Mouse (Mus musculus): Measurements from ENCODE around the gene Iqcc. TPM values are rescaled to one million over a fixed set of nuclear protein-coding genes. Genes with fewer than 3 reads are reported as not detected.

Iqcc gene
- polyA plus RNA-seq, 1 experiment = 24.7 TPM

DNA sequence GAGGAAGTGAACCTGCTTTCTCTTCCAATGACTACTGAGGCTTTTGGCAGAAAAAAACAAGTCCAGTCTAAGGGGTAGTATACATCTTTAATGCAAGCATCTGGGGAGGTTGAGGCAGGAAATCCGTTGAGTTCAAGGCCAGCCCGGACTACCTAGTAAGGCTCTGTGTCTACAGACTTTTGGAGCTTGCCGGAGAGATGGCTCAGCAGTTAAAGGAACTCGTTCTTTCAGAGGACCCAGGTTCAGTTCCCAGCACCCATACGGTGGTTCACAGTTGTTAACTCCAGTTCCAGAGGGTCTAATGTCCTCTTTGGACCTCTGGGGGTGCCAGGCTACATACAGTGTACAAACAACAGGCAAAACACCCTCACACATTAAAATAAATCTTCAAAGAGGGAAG lies 868 bp downstream of the Iqcc start:
- H3K27ac ChIP-seq (ENCODE audit: insufficient read depth, low read length) = no peak overlapping the region
- H3K9ac ChIP-seq (ENCODE audit: low read depth, poor library complexity, severe bottlenecking) = peak overlapping the region; percentile 76
- no peaks in the 10 kb centered on the region for H3K27me3 ChIP-seq (ENCODE audit: control insufficient read depth, insufficient read depth, low read length, poor library complexity, severe bottlenecking)
- peak overlapping the region; percentile 85 for H3K4me3 ChIP-seq (ENCODE audit: low read depth, low read length)
- no peaks in the 10 kb centered on the region for H3K36me3 ChIP-seq (ENCODE audit: control insufficient read depth, insufficient read depth, low read length, poor library complexity, severe bottlenecking)
- H3K9me3 ChIP-seq (replicated peaks; ENCODE audit: control insufficient read depth, insufficient read depth, low read length, poor library complexity, severe bottlenecking) = no peaks in the 10 kb centered on the region
- TF ChIP-seq EP300 (IDR thresholded peaks at IDR 0.05; ENCODE audit: insufficient read depth, low read depth, low read length) (no peak), POLR2A (IDR thresholded peaks at IDR 0.05; ENCODE audit: insufficient read depth, low read length) (no peak), CTCF (IDR thresholded peaks at IDR 0.05; ENCODE audit: low read depth, low read length) (no peak)
- peaks cover 2% of the 10 kb centered on the region for H3K4me1 ChIP-seq (ENCODE audit: control insufficient read depth, insufficient read depth, low read length)

DNA sequence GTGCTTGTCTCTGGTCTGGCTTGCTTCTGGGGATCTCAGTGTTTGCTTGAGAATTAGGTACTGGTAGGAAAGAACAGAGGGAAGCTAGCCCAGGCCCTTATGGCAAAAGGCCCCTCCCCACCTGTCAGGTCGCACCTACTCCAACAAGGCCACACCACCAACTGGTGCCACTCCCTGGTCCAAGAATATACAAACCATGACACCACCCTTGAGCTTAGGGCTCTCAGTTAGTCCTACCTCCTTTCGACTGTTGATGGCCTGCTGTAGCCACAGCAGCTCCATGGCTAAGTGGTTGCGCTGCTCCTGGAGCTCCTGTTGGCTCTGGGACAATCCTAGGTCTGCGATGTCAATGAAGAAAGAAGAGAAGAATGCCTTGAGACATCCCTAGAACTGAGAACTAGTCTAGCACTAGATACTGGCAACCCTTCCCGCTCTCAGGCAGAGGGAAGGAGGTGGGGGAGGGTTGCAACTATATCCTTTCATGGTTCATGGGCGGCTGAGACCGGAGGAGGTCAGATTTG lies 1.7 kb downstream of the Iqcc start:
- Histone ChIP-seq H3K9me3 (replicated peaks; ENCODE audit: control insufficient read depth, insufficient read depth, low read length, poor library complexity, severe bottlenecking) (no peaks in the 10 kb centered on the region), H3K36me3 (ENCODE audit: control insufficient read depth, insufficient read depth, low read length, poor library complexity, severe bottlenecking) (no peaks in the 10 kb centered on the region), H3K4me1 (ENCODE audit: control insufficient read depth, insufficient read depth, low read length) (no peaks in the 10 kb centered on the region), H3K9ac (ENCODE audit: low read depth, poor library complexity, severe bottlenecking) (no peak overlapping the region), H3K4me3 (ENCODE audit: low read depth, low read length) (no peak overlapping the region), H3K27ac (ENCODE audit: insufficient read depth, low read length) (no peak overlapping the region), H3K27me3 (ENCODE audit: control insufficient read depth, insufficient read depth, low read length, poor library complexity, severe bottlenecking) (no peaks in the 10 kb centered on the region)
- TF ChIP-seq POLR2A (IDR thresholded peaks at IDR 0.05; ENCODE audit: insufficient read depth, low read length) (no peak), EP300 (IDR thresholded peaks at IDR 0.05; ENCODE audit: insufficient read depth, low read depth, low read length) (no peak), CTCF (IDR thresholded peaks at IDR 0.05; ENCODE audit: low read depth, low read length) (no peak)

DNA sequence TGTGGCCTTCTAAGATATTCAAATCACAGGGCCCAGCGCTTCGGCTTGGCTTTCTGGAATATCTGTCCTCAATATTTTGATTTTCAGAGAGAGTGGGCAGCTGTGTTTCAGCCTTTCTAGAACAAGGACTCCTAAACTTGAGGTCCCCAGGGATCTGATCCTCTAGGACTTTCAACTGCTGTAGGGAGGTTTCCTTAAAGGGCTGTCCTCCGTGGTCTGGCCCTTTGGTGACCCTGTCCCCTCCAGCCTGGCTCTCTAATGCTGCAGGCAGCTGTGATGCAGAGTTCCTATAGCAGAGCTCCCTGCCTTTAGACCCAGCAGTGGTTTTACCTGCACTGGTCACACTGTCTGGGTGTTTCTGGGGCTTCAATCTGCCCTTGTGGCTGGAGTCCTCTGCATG lies 2.3 kb downstream of the Iqcc start:
- H3K27ac ChIP-seq (ENCODE audit: insufficient read depth, low read length) = no peak overlapping the region
- TF ChIP-seq EP300 (IDR thresholded peaks at IDR 0.05; ENCODE audit: insufficient read depth, low read depth, low read length) = no peak

DNA sequence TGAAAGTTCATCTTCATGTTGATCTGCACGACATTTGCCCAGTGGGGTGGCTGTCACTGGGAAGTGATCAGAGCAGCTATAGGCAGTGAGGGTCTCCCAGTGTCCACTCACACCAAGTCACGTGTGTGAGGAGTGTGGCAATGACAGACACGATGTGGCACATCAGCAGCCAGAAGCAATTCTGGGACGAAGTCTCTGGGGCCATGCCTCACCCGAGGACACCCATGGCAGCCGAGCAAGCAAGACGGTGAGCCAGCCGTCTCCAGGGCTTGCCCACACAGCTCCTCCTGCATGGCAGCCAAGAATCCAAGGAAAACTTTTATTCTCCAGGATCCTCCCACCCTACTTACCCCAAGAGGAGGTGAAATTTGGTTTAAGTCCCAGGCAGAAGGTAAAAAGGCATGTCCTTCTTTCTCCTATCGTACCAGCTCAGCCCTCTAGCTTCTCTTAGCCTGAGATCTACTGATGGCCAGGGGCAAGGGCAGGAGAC lies 3.1 kb downstream of the Iqcc start:
- Histone ChIP-seq H3K4me3 (ENCODE audit: low read depth, low read length) (no peak overlapping the region), H3K9ac (ENCODE audit: low read depth, poor library complexity, severe bottlenecking) (no peak overlapping the region)

More for the DNA sequence above, 2.3 kb downstream of the Iqcc start:
- Histone ChIP-seq H3K27me3 (ENCODE audit: control insufficient read depth, insufficient read depth, low read length, poor library complexity, severe bottlenecking) (no peaks in the 10 kb centered on the region), H3K9ac (ENCODE audit: low read depth, poor library complexity, severe bottlenecking) (no peak overlapping the region), H3K4me1 (ENCODE audit: control insufficient read depth, insufficient read depth, low read length) (no peaks in the 10 kb centered on the region), H3K36me3 (ENCODE audit: control insufficient read depth, insufficient read depth, low read length, poor library complexity, severe bottlenecking) (no peaks in the 10 kb centered on the region), H3K4me3 (ENCODE audit: low read depth, low read length) (no peak overlapping the region), H3K9me3 (replicated peaks; ENCODE audit: control insufficient read depth, insufficient read depth, low read length, poor library complexity, severe bottlenecking) (no peaks in the 10 kb centered on the region)

DNA sequence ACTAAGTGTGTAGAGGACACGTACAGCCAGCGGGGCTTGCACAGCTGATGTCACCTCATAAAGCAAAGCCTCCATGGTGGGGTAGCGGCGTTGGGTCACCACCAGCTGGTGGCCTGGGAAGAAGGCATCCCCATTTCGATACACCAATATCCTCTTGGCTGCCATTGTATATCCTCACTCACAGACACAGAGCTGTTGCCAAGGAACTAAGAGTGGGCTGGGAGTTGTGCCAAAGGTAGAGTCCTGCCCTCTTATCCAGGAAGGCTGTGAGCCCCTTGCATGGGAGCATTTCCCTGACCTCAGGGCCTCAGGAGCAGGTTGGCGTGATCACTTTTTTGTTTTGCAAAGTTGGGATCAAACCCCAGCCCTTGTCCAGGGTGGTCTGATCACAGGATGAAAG lies 4.8 kb downstream of the Iqcc start, which contains the start of gene Dcdc2b:
Gene Dcdc2b, minus strand, starts transcription at position 165 of the 400 bp plus-strand sequence.
- peaks cover 8% of the 10 kb centered on the region for H3K4me1 ChIP-seq (ENCODE audit: control insufficient read depth, insufficient read depth, low read length)
- no peak within 1 kb of the TSS for H3K9ac ChIP-seq (ENCODE audit: low read depth, poor library complexity, severe bottlenecking)
- no peak within 1 kb of the TSS for H3K4me3 ChIP-seq (ENCODE audit: low read depth, low read length)
- H3K9me3 ChIP-seq (replicated peaks; ENCODE audit: control insufficient read depth, insufficient read depth, low read length, poor library complexity, severe bottlenecking) = no peaks in the 10 kb centered on the region
- TF ChIP-seq POLR2A (IDR thresholded peaks at IDR 0.05; ENCODE audit: insufficient read depth, low read length) (no peak), EP300 (IDR thresholded peaks at IDR 0.05; ENCODE audit: insufficient read depth, low read depth, low read length) (no peak), CTCF (IDR thresholded peaks at IDR 0.05; ENCODE audit: low read depth, low read length) (no peak)
- H3K27ac ChIP-seq (ENCODE audit: insufficient read depth, low read length) = no peak within 1 kb of the TSS
- H3K27me3 ChIP-seq (ENCODE audit: control insufficient read depth, insufficient read depth, low read length, poor library complexity, severe bottlenecking) = no peaks in the 10 kb centered on the region
- no peaks in the 10 kb centered on the region for H3K36me3 ChIP-seq (ENCODE audit: control insufficient read depth, insufficient read depth, low read length, poor library complexity, severe bottlenecking)

More for the DNA sequence above, 3.1 kb downstream of the Iqcc start:
- no peak overlapping the region for H3K27ac ChIP-seq (ENCODE audit: insufficient read depth, low read length)
- no peaks in the 10 kb centered on the region for H3K9me3 ChIP-seq (replicated peaks; ENCODE audit: control insufficient read depth, insufficient read depth, low read length, poor library complexity, severe bottlenecking)
- no peaks in the 10 kb centered on the region for H3K4me1 ChIP-seq (ENCODE audit: control insufficient read depth, insufficient read depth, low read length)
- no peaks in the 10 kb centered on the region for H3K36me3 ChIP-seq (ENCODE audit: control insufficient read depth, insufficient read depth, low read length, poor library complexity, severe bottlenecking)
- no peaks in the 10 kb centered on the region for H3K27me3 ChIP-seq (ENCODE audit: control insufficient read depth, insufficient read depth, low read length, poor library complexity, severe bottlenecking)
- no peak for TF ChIP-seq CTCF (IDR thresholded peaks at IDR 0.05; ENCODE audit: low read depth, low read length)
- no peak for TF ChIP-seq POLR2A (IDR thresholded peaks at IDR 0.05; ENCODE audit: insufficient read depth, low read length)
- TF ChIP-seq EP300 (IDR thresholded peaks at IDR 0.05; ENCODE audit: insufficient read depth, low read depth, low read length) = no peak

DNA sequence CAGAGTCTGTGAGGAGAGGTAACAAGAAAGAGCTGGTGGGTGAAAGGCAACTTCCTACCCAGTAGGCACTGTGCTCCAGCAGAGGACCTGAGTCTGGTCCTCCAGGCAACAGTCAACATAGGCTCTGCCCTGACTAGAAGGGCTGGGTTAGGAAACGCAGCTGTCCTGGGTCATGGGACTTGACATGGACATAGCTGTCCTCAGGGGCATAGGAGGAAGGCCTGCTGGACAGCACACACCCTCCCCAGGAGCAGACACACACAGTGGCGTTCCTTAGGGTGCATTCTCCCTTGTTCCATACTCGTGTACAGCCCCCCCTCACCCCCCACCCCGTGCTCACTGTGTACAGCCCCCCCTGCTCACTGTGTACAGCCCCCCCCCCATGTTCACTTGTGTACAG lies 8.4 kb downstream of the Iqcc start:
- Histone ChIP-seq H3K9ac (ENCODE audit: low read depth, poor library complexity, severe bottlenecking) (no peak overlapping the region), H3K4me1 (ENCODE audit: control insufficient read depth, insufficient read depth, low read length) (peaks cover 9% of the 10 kb centered on the region), H3K27ac (ENCODE audit: insufficient read depth, low read length) (no peak overlapping the region), H3K36me3 (ENCODE audit: control insufficient read depth, insufficient read depth, low read length, poor library complexity, severe bottlenecking) (peaks cover 9% of the 10 kb centered on the region; the same call in 1 of the 2 replicates), H3K4me3 (ENCODE audit: low read depth, low read length) (no peak overlapping the region), H3K27me3 (ENCODE audit: control insufficient read depth, insufficient read depth, low read length, poor library complexity, severe bottlenecking) (no peaks in the 10 kb centered on the region), H3K9me3 (replicated peaks; ENCODE audit: control insufficient read depth, insufficient read depth, low read length, poor library complexity, severe bottlenecking) (no peaks in the 10 kb centered on the region)
- TF ChIP-seq CTCF (IDR thresholded peaks at IDR 0.05; ENCODE audit: low read depth, low read length) = no peak
- no peak for TF ChIP-seq EP300 (IDR thresholded peaks at IDR 0.05; ENCODE audit: insufficient read depth, low read depth, low read length)
- TF ChIP-seq POLR2A (IDR thresholded peaks at IDR 0.05; ENCODE audit: insufficient read depth, low read length) = no peak

Measured in ES-Bruce4 (cell line).